Mouse (Mus musculus): ENCODE data around the gene Spock1.

GRCm38 (mm10) chr13:57779146-57779545, 129.0 kb downstream of the Spock1 start:
- TF ChIP-seq GATA1 (IDR thresholded peaks at IDR 0.05; ENCODE audit: borderline replicate concordance, low read length) = no peak
- no peak for TF ChIP-seq FLI1 (IDR thresholded peaks at IDR 0.05; ENCODE audit: low read length)

Measured in megakaryocyte, embryonic 14.5 days (primary cell).